8 mouse cellular contexts compared by ENCODE assay signal in the genomic region with DNA sequence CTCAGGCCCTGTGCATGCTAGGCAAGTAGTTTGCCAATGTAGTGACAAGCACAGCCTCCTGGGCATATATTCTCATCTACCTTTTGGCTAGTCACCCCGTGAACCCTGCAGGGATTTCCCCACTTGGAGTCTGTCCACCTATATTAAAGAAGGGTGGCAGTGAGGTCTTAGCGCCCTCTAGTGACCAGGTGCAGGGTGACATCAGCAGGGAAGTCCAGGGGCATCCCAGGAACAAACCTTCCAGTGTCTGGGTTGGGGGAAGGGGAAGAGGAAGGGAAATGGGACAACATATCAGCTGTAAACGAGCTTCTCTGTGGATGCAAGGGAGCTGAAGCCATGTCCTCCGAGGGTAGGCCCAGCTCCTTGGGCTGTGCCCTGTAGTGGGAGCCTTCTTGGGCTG.
DNase-seq lines count a peak whose midpoint lies in the region; ATAC-seq and TF ChIP-seq lines count a peak whose summit lies in the region.

No protein-coding gene starts in this region.

- WGBS in spleen, adult 2 months = 3% methylated on average over 4 of the region's 4 CpGs
- WGBS in kidney, embryonic 16.5 days = 10% methylated on average over 4 of the region's 4 CpGs

- no peak overlapping the region for H3K4me2 ChIP-seq in kidney, embryonic 16.5 days (replicated peaks; ENCODE audit: low read depth, low read length)

- no peak for TF ChIP-seq POLR2A in spleen, adult 2 months (IDR thresholded peaks at IDR 0.05; ENCODE audit: low read depth, low read length)

- no peaks in the 10 kb centered on the region for H3K36me3 ChIP-seq in spleen, adult 2 months (ENCODE audit: control insufficient read depth, insufficient read depth, low read length)
- H3K36me3 ChIP-seq in kidney, embryonic 16.5 days (ENCODE audit: insufficient read depth, low read length) = no peaks in the 10 kb centered on the region

- 0 out of 2 replicates have a peak, but pooled peaks have one; percentile 4 for ATAC-seq in kidney, embryonic 16.5 days (ENCODE audit: low FRiP score, low TSS enrichment)

- no peak overlapping the region for H3K27ac ChIP-seq in spleen, adult 2 months (ENCODE audit: insufficient read depth, low read length)
- H3K27ac ChIP-seq in kidney, embryonic 16.5 days (ENCODE audit: low read length) = no peak overlapping the region

- H3K9me3 ChIP-seq in kidney, embryonic 16.5 days (ENCODE audit: low read length) = no peaks in the 10 kb centered on the region

- no peaks in the 10 kb centered on the region for H3K27me3 ChIP-seq in spleen, adult 2 months (ENCODE audit: control insufficient read depth, insufficient read depth, low read length)
- peaks cover 8% of the 10 kb centered on the region; the same call in 1 of the 2 replicates for H3K27me3 ChIP-seq in kidney, embryonic 16.5 days (ENCODE audit: insufficient read depth, low read length)

- H3K4me1 ChIP-seq in spleen, adult 2 months (ENCODE audit: control insufficient read depth, insufficient read depth, insufficient read length) = no peaks in the 10 kb centered on the region
- no peaks in the 10 kb centered on the region for H3K4me1 ChIP-seq in kidney, embryonic 16.5 days (ENCODE audit: insufficient read depth, low read length)

- no peak overlapping the region for H3K4me3 ChIP-seq in spleen, adult 2 months (ENCODE audit: extremely low read depth, insufficient read depth, insufficient read length)
- H3K4me3 ChIP-seq in kidney, embryonic 16.5 days (ENCODE audit: low read length) = no peak overlapping the region

- DNase-seq in frontal cortex, postnatal 36 days (ENCODE audit: low spot score in 2 of 2) = peak; percentile 42 to 46
- no peak for DNase-seq in frontal cortex, postnatal 14 days (ENCODE audit: low spot score in 2 of 2)
- peak in 1 of 2 experiments; percentile 18 for DNase-seq in spleen, adult 2 months (ENCODE audit: low read depth in 1 of 2, low spot score in 2 of 2)
- DNase-seq in spleen, adult 12 weeks (ENCODE audit: low spot score) = no peak
- DNase-seq in embryo, embryonic 9.5 days (ENCODE audit: extremely low spot score) = peak; percentile 60
- DNase-seq in naive thymus-derived CD4-positive, alpha-beta T cell, adult 2 months (ENCODE audit: low read depth) = peak; percentile 22
- DNase-seq in layer of hippocampus, postnatal 10 days (ENCODE audit: low spot score in 2 of 2) = no peak

- peak; percentile 23; the same call in 1 of the 2 replicates for TF ChIP-seq CTCF in spleen, adult 2 months (IDR thresholded peaks at IDR 0.05; ENCODE audit: extremely low read depth, insufficient read depth, insufficient read length, insufficient replicate concordance)

- H3K9ac ChIP-seq in kidney, embryonic 16.5 days (replicated peaks; ENCODE audit: low read length) = no peak overlapping the region

Comparison
In these comparisons a context has a peak if more than half of its experiments do, and no peak if none do; other contexts are left out.
1. DNase-seq: peak in frontal cortex, postnatal 36 days (2 of 2), embryo, embryonic 9.5 days (single experiment) and naive thymus-derived CD4-positive, alpha-beta T cell, adult 2 months (single experiment); none in frontal cortex, postnatal 14 days (0 of 2), spleen, adult 12 weeks (single experiment) and layer of hippocampus, postnatal 10 days (0 of 2).